23 mouse cellular contexts compared by ENCODE assay signal in the genomic region with DNA sequence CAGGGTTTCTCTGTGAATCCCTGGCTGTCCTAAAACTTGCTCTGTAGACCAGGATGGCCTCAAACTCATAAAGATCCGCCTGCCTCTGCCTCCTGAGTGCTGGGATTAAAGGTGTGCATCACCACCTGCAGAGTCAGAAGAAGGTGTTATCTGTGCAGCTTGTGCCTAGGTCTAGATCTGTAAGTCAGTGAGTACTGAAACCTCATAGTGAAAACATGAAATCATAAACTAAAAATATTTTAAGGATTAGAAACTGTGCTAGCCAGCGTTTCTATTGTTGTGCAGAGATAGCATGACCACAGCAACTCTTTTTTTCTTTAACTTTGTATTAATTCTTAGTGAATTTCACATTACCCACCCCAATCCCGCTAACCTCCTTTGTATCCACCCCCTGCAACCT. TPM values are rescaled to one million over a fixed set of nuclear protein-coding genes. Genes with fewer than 3 reads are reported as not detected.
DNase-seq lines count a peak whose midpoint lies in the region; ATAC-seq and TF ChIP-seq lines count a peak whose summit lies in the region.
"Had no signal": no experiment of that assay in that cellular context is flagged by ENCODE, and none has a peak within 500 bp of the region (broad histone marks: within the 10 kb centered on the region; RNA-seq: fewer than 3 reads in every experiment).

No protein-coding gene starts in this region.

- TF ChIP-seq CTCF in CH12.LX (conservative IDR thresholded peaks at IDR 0.05 in 1 of 2, IDR thresholded peaks at IDR 0.05 in 1 of 2; ENCODE audit: low read depth in 2 of 2, low read length in 2 of 2) = no peak

- peak; percentile 78 for TF ChIP-seq EP300 in CH12.LX (IDR thresholded peaks at IDR 0.05; ENCODE audit: low read length)

- peak; percentile 25 for DNase-seq in heart, embryonic 10.5 days (ENCODE audit: low spot score)
- DNase-seq in heart, postnatal 25 days (ENCODE audit: low spot score) = no peak
- DNase-seq in CH12.LX (ENCODE audit: extremely low read depth) = no peak
- no peak for DNase-seq in right cerebral cortex, postnatal 4 days
- DNase-seq: adrenal gland, adult 2 months; adrenal gland, postnatal 10 days; adrenal gland, postnatal 25 days; B cell, adult 2 months; cerebellum, adult 11 months; cerebellum, adult 18-20 months; cerebellum, adult 8-10 months; cerebellum, adult 9-11 months; cerebellum, postnatal 14 days; cerebellum, postnatal 36 days; embryo, embryonic 11 days; forebrain, postnatal 0 days had no signal

- no peaks in the 10 kb centered on the region for H3K9me3 ChIP-seq in heart, embryonic 10.5 days
- peaks cover 5% of the 10 kb centered on the region for H3K9me3 ChIP-seq in CH12.LX (replicated peaks; ENCODE audit: low read length)
- H3K9me3 ChIP-seq in hindbrain, embryonic 13.5 days = no peaks in the 10 kb centered on the region
- H3K9me3 ChIP-seq: embryonic facial prominence, embryonic 13.5 days; embryonic facial prominence, embryonic 15.5 days; forebrain, embryonic 13.5 days; forebrain, embryonic 15.5 days had no signal

- no peak overlapping the region for H3K27ac ChIP-seq in heart, embryonic 10.5 days
- no peak overlapping the region; the same call in 1 of the 2 replicates for H3K27ac ChIP-seq in CH12.LX (ENCODE audit: insufficient read depth, low read depth)
- no peak overlapping the region for H3K27ac ChIP-seq in hindbrain, embryonic 13.5 days
- H3K27ac ChIP-seq: embryonic facial prominence, embryonic 13.5 days; embryonic facial prominence, embryonic 15.5 days; forebrain, embryonic 13.5 days; forebrain, embryonic 15.5 days had no signal

- no peak overlapping the region for H3K4me2 ChIP-seq in CH12.LX (ENCODE audit: insufficient read depth, low read depth, poor library complexity, severe bottlenecking)
- H3K4me2 ChIP-seq in hindbrain, embryonic 13.5 days = no peak overlapping the region
- H3K4me2 ChIP-seq: embryonic facial prominence, embryonic 13.5 days; embryonic facial prominence, embryonic 15.5 days; forebrain, embryonic 13.5 days; forebrain, embryonic 15.5 days had no signal

- dilution Hi-C loops in CH12.LX (cut with MboI; ENCODE audit: extremely low pct_ligation_motif_present, extremely low pct_unique_long_range_greater_than_20kb, low sequenced_read_pairs) = no loop called here

- no peak for ATAC-seq in hindbrain, embryonic 13.5 days (ENCODE audit: low FRiP score)
- ATAC-seq: CD4-positive, CD25-positive, alpha-beta regulatory T cell, adult 4 months; forebrain, embryonic 13.5 days; forebrain, embryonic 15.5 days; forebrain, postnatal 0 days had no signal

- H3K36me3 ChIP-seq in heart, embryonic 10.5 days = no peaks in the 10 kb centered on the region
- no peaks in the 10 kb centered on the region for H3K36me3 ChIP-seq in CH12.LX (replicated peaks in 1 of 2; ENCODE audit: control insufficient read depth in 1 of 2, insufficient read depth in 1 of 2, low read length in 1 of 2)
- no peaks in the 10 kb centered on the region for H3K36me3 ChIP-seq in hindbrain, embryonic 13.5 days
- H3K36me3 ChIP-seq: embryonic facial prominence, embryonic 13.5 days; embryonic facial prominence, embryonic 15.5 days; forebrain, embryonic 15.5 days had no signal

- H3K4me1 ChIP-seq in heart, embryonic 10.5 days = peaks cover 6% of the 10 kb centered on the region; the same call in 1 of the 2 replicates
- H3K4me1 ChIP-seq in CH12.LX (ENCODE audit: control insufficient read depth in 1 of 2, insufficient read depth in 2 of 2) = peaks cover 5 to 26% of the 10 kb centered on the region in 2 experiments
- no peaks in the 10 kb centered on the region for H3K4me1 ChIP-seq in hindbrain, embryonic 13.5 days (replicated peaks)
- H3K4me1 ChIP-seq: embryonic facial prominence, embryonic 15.5 days; forebrain, embryonic 13.5 days; forebrain, embryonic 15.5 days had no signal

- no peak for TF ChIP-seq POLR2A in CH12.LX (IDR thresholded peaks at IDR 0.05; ENCODE audit: low read depth, low read length)

- no peak overlapping the region for H3K9ac ChIP-seq in CH12.LX (ENCODE audit: insufficient read depth, low read depth)
- H3K9ac ChIP-seq in hindbrain, embryonic 13.5 days = no peak overlapping the region
- H3K9ac ChIP-seq: embryonic facial prominence, embryonic 13.5 days; embryonic facial prominence, embryonic 15.5 days; forebrain, embryonic 13.5 days; forebrain, embryonic 15.5 days; forebrain, postnatal 0 days had no signal

- H3K79me2 ChIP-seq in CH12.LX (replicated peaks; ENCODE audit: control insufficient read depth, extremely low read depth, insufficient read depth, poor library complexity, severe bottlenecking) = no peaks in the 10 kb centered on the region

- in situ Hi-C loops in CH12.LX (cut with MboI; ENCODE audit: low pct_ligation_motif_present, low pct_unique_long_range_greater_than_20kb, low sequenced_read_pairs) = no loop called here

- WGBS in heart, embryonic 10.5 days = 82% methylated on average over 3 of the region's 3 CpGs
- 91% methylated on average over 3 of the region's 3 CpGs for WGBS in hindbrain, embryonic 13.5 days

- intact Hi-C loops in heart, postnatal 25 days (cut with DNase I) = no loop called here

- H3K27me3 ChIP-seq in heart, embryonic 10.5 days (ENCODE audit: insufficient read depth, poor library complexity, severe bottlenecking) = no peaks in the 10 kb centered on the region
- H3K27me3 ChIP-seq in CH12.LX (replicated peaks) = no peaks in the 10 kb centered on the region
- H3K27me3 ChIP-seq in hindbrain, embryonic 13.5 days = no peaks in the 10 kb centered on the region
- H3K27me3 ChIP-seq: embryonic facial prominence, embryonic 13.5 days; embryonic facial prominence, embryonic 15.5 days; forebrain, embryonic 13.5 days; forebrain, embryonic 15.5 days had no signal

- TF ChIP-seq RAD21 in CH12.LX (IDR thresholded peaks at IDR 0.05; ENCODE audit: low read depth, low read length) = no peak

- H3K4me3 ChIP-seq in heart, embryonic 10.5 days = no peak overlapping the region
- no peak overlapping the region for H3K4me3 ChIP-seq in CH12.LX (replicated peaks in 1 of 3; ENCODE audit: low read depth in 2 of 3, low read length in 2 of 3, poor library complexity in 1 of 3)
- H3K4me3 ChIP-seq in hindbrain, embryonic 13.5 days = no peak overlapping the region
- H3K4me3 ChIP-seq: embryonic facial prominence, embryonic 13.5 days; embryonic facial prominence, embryonic 15.5 days; erythroblast, embryonic 14.5 days; forebrain, embryonic 13.5 days; forebrain, embryonic 15.5 days had no signal

TF ChIP-seq in CH12.LX, 34 proteins besides CTCF, POLR2A, EP300 and RAD21:
- TF ChIP-seq ZMIZ1 (IDR thresholded peaks at IDR 0.05; ENCODE audit: low read depth, low read length) (no peak), CHD1 (IDR thresholded peaks at IDR 0.05; ENCODE audit: low read depth, low read length) (no peak), MEF2A (IDR thresholded peaks at IDR 0.05; ENCODE audit: borderline replicate concordance, low read depth, low read length) (peak; percentile 94), ZC3H11A (IDR thresholded peaks at IDR 0.05; ENCODE audit: low read depth, low read length) (no peak), SIN3A (IDR thresholded peaks at IDR 0.05; ENCODE audit: low read length) (no peak), ZKSCAN1 (IDR thresholded peaks at IDR 0.05; ENCODE audit: borderline replicate concordance, low read depth, low read length) (no peak), JUN (IDR thresholded peaks at IDR 0.05; ENCODE audit: insufficient read depth, low read depth, low read length) (peak; percentile 94), TCF12 (IDR thresholded peaks at IDR 0.05; ENCODE audit: low read depth, low read length) (peak; percentile 53; the same call in 1 of the 2 replicates), IRF4 (IDR thresholded peaks at IDR 0.05; ENCODE audit: low read depth, low read length) (peak; percentile 74), CHD2 (IDR thresholded peaks at IDR 0.05; ENCODE audit: low read length) (no peak), SMC3 (IDR thresholded peaks at IDR 0.05; ENCODE audit: low read depth, low read length) (no peak), UBTF (IDR thresholded peaks at IDR 0.05; ENCODE audit: low read depth, low read length) (no peak), E2F4 (IDR thresholded peaks at IDR 0.05; ENCODE audit: insufficient replicate concordance, low read depth, low read length) (no peak), HCFC1 (IDR thresholded peaks at IDR 0.05; ENCODE audit: low read depth, low read length) (no peak), ETS1 (conservative IDR thresholded peaks at IDR 0.05; ENCODE audit: low read depth, low read length) (peak; percentile 39; the same call in 1 of the 2 replicates), MAX (IDR thresholded peaks at IDR 0.05; ENCODE audit: low read length) (no peak), ZNF384 (IDR thresholded peaks at IDR 0.05; ENCODE audit: low read depth, low read length) (peak; percentile 63; the same call in 1 of the 2 replicates), MAFK (IDR thresholded peaks at IDR 0.05; ENCODE audit: insufficient replicate concordance, low read length) (0 out of 2 replicates have a peak, but pooled peaks have one; percentile 21), JUND (conservative IDR thresholded peaks at IDR 0.05; ENCODE audit: low read depth, low read length) (peak; percentile 85), BHLHE40 (IDR thresholded peaks at IDR 0.05; ENCODE audit: low read depth, low read length) (no peak), NRF1 (IDR thresholded peaks at IDR 0.05; ENCODE audit: low read depth, low read length) (no peak), KAT2A (IDR thresholded peaks at IDR 0.05; ENCODE audit: insufficient replicate concordance, low read length) (no peak), GABPA (IDR thresholded peaks at IDR 0.05; ENCODE audit: insufficient replicate concordance, low read depth, low read length) (no peak)
TF ChIP-seq in CH12.LX: peak in this region for 8.

RNA-seq across cellular contexts. Expression of a gene that starts 46.8 kb away (rescaled TPM):
- polyA plus RNA-seq in heart, embryonic 10.5 days (2016; fragmentation: Nextera tagmentation; extraction: Ambion mirVana) = 78.4 and 85.9 TPM in 2 replicates
- total RNA-seq in heart, postnatal 25 days (2021) = 10 to 100 TPM; 19.0 to 23.4 TPM
- total RNA-seq in CH12.LX (2012; rRNA removed) (25.1 and 29.9 TPM in 2 replicates), CH12.LX (2014; rRNA removed) (66.2 and 79.4 TPM in 2 replicates)
- 52.4 and 58.8 TPM in 2 replicates for polyA plus RNA-seq in CH12.LX (2012; ENCODE audit: insufficient read length, low read depth)
- polyA plus RNA-seq in hindbrain, embryonic 13.5 days (2015; fragmentation: Nextera tagmentation; extraction: Ambion mirVana) = 80.1 and 80.9 TPM in 2 replicates
